Mouse (Mus musculus) adrenal gland, adult 2 months (tissue): ENCODE measurements around the gene Irs2. TPM values are rescaled to one million over a fixed set of nuclear protein-coding genes. Genes with fewer than 3 reads are reported as not detected.

Experiments
- DNase-seq: peaks from one replicate; pipeline ENCODE4 v3.0.0; 2021
- polyA plus RNA-seq: library from polyadenylated mRNA; depleted of rRNA; stranded (reverse); fragments of >200 nt; gene quantifications from 2 replicates; pipeline ENCODE4 v1.2.3, GENCODE M21; 2012
- total RNA-seq, 2 experiments: library from RNA; stranded (reverse); gene quantifications; 2 replicates each; pipeline ENCODE4 v1.2.3; 2021

Irs2 gene
- total and polyA plus RNA-seq, 3 experiments, result 19.6 to 37.6 (median 29.8) TPM

DNA sequence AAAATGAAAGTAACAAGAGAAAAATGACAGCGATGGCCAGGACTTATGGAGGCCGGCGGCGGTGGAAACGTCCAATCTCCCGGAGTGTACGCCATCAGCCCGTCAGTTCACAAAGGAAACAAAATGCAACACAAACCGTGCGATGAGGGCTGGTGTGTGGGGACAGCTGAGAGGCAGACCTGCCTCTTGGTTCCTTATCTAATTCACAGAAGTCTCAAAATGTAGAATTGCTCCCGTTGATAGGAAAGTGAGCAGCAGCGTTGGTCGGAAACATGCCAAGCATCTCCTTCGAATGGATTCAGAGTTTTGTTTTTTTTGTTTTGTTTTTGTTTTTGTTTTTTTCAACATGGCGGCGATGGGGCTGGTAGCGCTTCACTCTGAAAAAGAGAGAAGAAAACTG lies 21.6 kb downstream of the Irs2 start:
- no peak for DNase-seq

GRCm38 (mm10) chr8:10985064-10985463 lies 23.2 kb downstream of the Irs2 start:
- DNase-seq, result no peak

DNA sequence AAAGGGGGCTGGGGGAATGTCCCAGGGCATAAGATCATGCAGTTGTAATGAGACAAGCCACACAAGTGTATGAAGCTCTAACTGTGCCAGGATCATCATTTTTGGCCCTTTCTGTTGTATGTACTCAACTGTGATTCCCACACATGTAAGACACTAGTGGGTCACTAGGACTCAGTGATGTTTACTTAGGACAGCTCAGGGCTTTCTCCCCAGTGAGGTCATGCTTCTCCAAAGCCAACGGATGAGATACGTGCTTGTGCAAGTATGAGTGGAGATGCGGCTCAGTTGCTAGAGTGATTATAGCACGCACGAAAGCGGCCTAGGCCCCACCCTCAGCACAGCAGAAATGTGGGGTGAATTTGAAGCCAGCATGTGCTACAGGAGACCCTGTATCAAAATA lies 27.4 kb downstream of the Irs2 start:
- no peak for DNase-seq

DNA sequence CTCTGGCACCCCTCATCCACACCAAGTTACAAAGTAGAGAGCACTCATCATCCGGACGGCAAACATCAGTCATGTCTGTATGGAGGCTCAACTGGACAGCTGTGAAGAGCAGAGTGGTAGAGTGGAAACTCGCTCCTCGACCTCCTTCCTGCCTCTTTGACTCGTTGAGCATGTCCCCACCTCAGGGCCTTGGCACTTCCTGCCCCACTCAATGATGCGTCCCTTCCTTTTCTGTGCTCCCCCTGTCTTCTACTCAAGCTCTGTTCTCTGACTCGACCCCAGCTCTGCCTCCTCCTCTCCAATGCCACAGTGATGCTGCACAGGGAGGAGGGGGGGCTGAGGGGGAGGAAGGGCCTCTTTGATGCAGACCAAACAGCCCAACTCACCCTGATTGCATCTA lies 28.3 kb downstream of the Irs2 start:
- no peak for DNase-seq

DNA sequence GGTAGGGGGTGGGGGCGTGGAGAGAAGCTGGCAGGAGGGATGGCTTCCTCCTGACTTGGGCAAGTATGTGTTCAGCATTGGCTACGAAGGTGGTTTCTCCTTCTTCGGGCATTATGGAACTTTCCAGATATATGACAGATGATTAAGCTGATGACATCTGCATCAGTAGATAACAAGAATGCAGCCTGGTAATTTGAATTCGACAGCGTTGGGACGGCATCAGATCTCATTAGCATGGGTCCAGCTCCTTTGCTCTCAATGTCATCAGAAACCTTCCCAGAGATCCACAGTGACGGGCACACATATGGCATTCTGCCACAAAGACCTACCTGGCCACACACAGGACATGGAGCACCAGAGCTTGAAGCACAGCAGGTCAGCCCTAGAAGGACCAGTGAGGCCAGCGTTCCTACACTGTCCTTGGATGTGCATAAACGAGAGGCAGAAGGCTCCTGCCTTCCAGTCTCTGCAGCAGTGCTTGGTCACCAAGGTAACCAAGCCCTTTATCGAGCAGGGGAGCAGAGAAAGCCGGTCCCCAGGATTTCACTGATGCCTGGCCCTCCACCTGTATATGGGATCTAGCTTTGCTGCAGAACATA lies 29.0 kb downstream of the Irs2 start:
- no peak for DNase-seq

GRCm38 (mm10) chr8:10978377-10978776 lies 29.9 kb downstream of the Irs2 start:
- DNase-seq, result peak; percentile 67

DNA sequence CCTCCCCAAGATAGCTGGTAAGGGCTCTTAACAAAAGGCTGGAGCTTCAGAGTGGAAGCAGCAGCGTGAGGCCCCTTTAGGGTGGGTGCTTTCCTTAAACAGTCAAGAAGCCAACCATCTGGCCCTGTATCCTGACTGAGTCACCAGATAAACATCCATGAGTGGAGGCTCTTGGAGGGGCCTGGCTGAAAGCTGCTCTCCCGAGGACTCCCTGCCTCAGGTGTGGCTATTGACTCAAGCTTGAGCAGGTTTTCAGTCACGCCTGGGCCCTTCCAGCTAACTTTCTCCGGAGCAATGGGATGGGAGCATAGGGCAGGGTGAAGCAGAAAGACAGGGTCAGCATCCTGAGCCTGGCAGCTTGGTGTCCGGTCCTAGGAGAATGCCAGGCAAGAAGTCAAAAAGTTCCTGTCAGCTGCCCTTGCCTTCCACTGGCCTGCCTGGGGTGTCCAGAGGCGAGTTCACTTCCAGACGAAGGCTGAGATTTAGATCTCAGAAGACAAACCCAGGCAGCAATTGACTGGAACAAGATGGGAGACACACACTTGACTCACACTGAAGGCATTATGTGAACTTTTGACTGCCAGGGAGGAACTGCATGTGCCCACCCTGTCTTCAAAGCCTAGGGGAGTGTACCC lies 30.4 kb downstream of the Irs2 start:
- DNase-seq, result peak; percentile 12

DNA sequence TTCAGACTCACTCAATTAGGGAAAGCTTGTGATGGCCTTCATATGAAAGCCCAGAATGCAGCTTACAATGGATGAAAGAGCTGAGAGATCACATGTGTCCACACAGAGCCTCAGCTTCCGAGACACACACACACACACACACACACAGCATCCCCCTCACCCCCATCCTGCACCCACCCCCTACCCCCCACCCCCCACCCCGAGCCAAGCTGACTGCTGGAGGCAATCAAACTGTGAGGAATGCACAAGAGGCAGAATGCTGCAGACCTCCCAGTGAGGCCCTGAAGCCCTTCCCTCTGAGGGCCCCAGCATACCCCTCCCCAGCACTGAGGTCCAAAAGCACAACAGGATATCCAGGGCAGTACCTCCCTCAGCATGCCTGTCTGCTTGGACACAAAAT lies 33.6 kb downstream of the Irs2 start:
- DNase-seq, result no peak

DNA sequence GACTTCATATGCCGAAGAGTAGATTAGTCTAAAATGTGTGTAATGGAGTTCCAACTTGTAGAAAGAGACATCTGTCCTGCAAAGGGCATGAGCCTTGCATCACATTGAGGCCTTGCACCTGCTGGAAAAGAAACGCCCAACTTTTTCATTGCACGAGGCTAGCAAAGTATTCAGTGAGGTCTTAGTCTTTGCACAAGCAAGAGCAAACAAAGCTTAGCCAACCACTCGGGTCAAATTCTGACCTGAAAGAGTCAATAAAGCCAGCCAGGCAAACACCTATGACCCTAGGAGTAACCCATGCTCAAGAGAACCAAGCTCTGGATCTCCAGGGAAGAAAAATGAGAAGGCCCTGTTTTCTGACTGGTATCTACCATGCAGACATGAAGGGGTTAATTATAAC lies 34.1 kb downstream of the Irs2 start:
- no peak for DNase-seq

- no peak for DNase-seq
Observed at GRCm38 (mm10) chr8:10972851-10973452, 35.3 kb downstream of the Irs2 start.

DNA sequence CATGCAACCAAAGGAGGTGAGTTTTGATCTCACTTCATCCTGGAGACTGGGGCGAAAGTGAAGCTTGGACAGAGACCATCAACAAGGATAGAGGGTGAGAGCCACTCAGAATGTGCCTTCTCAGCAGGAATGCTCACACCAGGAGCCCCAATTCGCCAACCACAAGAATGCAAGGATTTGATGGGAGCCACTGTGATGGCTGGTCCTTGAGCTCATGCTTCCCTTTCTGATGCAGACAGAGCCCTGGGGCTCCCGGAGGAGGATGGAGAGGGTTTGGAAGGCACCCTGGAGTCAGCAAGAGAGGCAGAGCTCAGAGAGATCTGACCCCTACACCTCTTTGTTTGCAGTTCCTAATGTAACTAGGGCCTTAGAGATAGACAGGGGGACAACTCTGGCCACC lies 36.3 kb downstream of the Irs2 start:
- DNase-seq, result no peak

DNA sequence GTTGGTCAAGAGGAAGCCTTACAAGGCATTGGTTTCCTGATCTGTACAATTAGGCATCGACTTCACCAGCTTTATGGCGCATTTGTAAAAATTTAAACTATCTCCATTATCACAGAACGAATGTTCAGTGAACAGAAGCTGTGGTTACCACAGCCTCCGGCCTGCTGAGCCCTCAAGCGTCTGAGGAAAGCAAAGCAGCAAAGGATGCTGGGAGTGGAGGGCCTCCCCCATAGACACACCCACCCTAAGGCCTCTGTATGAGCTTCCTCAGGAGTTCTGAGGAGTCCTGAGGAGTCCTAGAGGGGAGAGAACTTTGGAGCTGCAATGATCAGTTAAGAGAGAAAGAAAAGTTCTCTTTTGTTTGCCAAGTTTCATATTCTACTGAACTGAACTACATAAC lies 36.7 kb downstream of the Irs2 start:
- DNase-seq, result no peak

GRCm38 (mm10) chr8:10970496-10971456 lies 37.5 kb downstream of the Irs2 start:
- no peak for DNase-seq

DNA sequence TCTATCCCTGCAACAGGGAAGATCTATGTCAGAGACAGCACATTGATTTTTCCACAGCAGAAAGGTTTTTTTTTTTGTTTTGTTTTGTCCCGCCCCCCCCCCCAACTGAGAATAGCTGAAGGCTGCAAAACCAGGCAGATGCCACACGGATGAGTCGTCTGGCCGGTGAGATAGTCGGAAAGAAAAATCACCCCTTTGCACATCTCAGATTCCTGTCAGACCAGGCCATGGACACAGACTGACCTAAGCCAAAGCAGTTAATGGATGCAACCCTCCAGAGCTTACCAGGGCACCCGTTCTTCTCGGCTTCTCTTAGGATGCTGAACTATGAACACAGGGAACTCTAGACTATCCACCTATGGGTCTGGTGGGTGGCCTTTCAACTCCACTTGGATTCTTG lies 39.6 kb downstream of the Irs2 start:
- DNase-seq, result no peak

DNA sequence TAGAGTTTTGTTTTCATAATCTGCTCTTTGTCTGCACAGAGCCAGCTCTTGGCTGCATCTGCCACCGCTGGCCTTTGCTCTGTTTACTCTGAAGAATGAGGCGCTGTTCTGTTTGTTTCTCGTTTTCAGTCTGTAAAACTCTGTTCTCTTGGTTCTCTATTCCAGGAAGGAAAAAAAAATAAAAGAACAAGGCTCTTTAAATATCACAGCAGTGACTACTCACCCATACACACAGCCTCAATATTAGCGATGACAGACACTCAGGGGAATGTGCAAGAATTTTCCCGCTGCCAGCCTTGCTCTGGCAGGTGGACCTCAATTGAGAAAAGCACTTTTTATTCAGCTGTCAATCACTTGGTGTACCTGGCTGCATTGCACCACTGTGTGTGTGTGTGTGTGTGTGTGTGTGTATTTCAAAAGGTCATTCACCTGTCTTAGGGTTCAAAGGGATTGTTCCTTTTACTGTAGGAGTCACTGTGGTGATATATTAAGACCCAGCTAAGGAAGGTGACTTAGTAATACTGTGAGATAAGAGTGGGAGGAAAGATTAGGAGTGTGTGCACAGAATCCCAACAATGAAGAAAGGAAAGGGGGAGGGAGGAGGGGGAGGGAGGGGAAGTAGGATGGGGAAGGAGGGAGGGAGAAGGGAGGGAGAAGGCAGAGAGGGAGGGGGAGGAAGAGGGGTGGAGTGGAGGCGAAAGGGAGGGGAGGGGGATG lies 42.7 kb downstream of the Irs2 start:
- DNase-seq, result no peak

- DNase-seq, result no peak
Observed at GRCm38 (mm10) chr8:10964511-10965099, 43.7 kb downstream of the Irs2 start.

- peak; percentile 47 for DNase-seq
Observed at GRCm38 (mm10) chr8:10961989-10962388, 46.3 kb downstream of the Irs2 start.

DNA sequence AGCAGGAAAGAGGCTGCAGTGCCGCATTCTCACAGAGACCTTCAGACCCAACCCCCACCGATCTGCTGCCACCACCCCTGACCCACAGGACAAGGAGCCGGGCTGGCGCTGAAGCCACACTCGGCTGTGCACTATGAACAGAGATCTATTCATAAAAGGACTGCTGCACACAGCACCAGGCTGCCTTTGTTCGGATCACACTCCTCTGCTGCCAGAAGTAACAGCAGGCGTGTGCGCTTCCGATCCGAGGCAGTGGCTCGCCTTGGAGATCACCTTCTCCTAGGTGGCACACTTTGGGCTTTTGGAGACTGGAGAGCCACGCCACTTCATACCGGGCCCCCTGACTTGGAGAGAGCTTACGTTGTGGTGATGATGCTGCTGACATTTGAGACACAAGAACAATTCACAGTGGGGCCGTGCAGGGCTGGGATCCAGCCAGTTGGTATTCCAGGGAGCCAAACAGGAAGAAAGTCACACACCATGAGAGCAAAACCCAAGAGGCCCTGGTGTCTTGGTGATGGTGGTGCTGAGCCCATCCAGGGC lies 47.9 kb downstream of the Irs2 start:
- DNase-seq, result no peak

DNA sequence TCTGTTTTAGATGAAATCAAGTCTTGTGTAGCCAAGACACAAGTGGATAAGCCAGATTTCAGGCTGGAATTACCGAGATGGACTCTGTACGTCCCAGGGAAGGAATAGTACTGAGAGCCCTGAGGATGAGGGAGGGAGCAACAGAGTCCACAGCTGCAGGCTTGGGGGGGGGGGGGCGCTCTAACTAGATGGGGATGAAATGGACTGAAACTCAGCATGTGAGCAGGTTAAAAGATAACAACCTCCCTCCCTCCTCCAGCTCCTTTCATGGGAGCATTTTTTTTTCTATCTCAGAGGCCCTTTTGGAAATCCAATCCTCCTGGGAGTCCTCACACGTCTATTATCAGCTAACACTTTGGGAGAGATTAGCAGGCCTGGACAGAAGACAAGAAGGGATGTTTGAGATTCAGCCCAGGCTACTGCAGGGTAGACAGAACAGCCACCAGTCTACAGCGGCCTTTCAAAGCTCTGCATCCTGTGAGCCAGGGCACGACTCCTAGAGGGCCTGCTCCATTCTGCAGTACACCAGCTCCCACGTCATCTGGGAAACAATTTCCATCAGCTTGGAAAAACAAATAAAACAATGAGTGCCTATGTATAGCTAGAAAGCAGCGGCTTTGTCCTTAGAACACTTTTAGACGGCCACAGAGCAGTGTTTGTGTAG lies 50.8 kb downstream of the Irs2 start:
- no peak for DNase-seq

DNA sequence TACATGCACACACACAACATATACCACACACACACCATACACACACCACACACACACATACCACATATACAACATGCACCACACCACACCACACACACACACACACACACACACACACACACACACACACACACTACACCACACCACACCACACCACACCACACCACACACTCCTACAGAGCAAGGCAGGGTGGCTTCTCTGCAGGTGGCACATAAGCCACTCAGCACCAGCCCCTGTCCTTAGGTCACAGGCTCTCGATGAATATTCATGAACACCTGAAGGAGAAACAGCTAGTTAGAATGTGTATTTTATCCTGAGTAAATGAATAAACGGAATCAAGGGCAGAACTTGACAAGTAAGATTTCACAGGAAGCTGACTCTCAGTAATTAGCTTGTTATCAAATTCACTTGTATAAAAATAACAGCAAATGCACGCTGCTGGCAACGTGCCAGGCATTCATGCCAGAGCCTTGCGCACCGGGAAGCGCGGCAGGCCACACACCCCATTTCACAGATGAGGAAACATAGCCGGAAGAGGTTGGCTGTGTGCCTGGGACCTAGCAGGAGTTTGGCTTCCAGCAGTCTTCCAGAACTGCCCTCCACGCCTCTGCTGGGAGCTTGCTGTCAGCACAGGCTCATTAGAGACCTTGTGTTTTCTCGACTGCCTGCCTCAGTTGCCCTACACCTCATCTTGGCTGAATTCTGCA lies 54.8 kb downstream of the Irs2 start:
- peak; percentile 76 for DNase-seq
